Mouse (Mus musculus) kidney, adult 2 months (tissue): ENCODE results near the gene Olfr466.

Source experiments
- CTCF ChIP-seq: fragments of 200-500 bp; conservative IDR thresholded peaks from 2 replicates; pipeline ENCODE4 v1.5.1; 2011; ENCODE audit warnings: low read depth, mild to moderate bottlenecking, control low read depth, low read length, moderate library complexity, mixed read lengths; ENCODE audit not compliant: insufficient read depth, insufficient read length
- POLR2A ChIP-seq: fragments of 200-500 bp; IDR thresholded peaks from one replicate; pipeline ENCODE4 v1.6.1; 2011; ENCODE audit warnings: low read depth, low read length, control low read depth

- TF ChIP-seq POLR2A (no peak), CTCF (no peak)
Measured at GRCm38 (mm10) chr13:65111961-65112360, 38.1 kb upstream of the Olfr466 start.
